Mouse (Mus musculus): ENCODE measurements at regions not wholly inside any gene's neighbourhood (a gene's known extent, or its start where the extent isn't known, plus 50 kb on each side); places are given as distances from the start of the nearest gene placed in this dataset.

GRCm38 (mm10) chr13:110569180-110569512 lies 174.3 kb downstream of the Plk2 start:
- ATAC-seq (ENCODE audit: low FRiP score), result no peak
- Histone ChIP-seq H3K4me1 (ENCODE audit: control insufficient read depth, insufficient read depth, low read length) (no peaks in the 10 kb centered on the region), H3K36me3 (ENCODE audit: control insufficient read depth, insufficient read depth, low read length) (no peaks in the 10 kb centered on the region), H3K27ac (ENCODE audit: low read depth, low read length) (no peak overlapping the region), H3K27me3 (ENCODE audit: control insufficient read depth, insufficient read depth, low read length) (no peaks in the 10 kb centered on the region), H3K9me3 (ENCODE audit: control insufficient read depth, low read length) (no peaks in the 10 kb centered on the region), H3K9ac (ENCODE audit: low read length) (no peak overlapping the region), H3K4me3 (ENCODE audit: low read depth, low read length) (no peak overlapping the region), H3K4me2 (no peak overlapping the region)
- DNase-seq (ENCODE audit: low spot score, missing footprints), result no peak
- 92% methylated on average over 2 of the region's 2 CpGs for WGBS

DNA sequence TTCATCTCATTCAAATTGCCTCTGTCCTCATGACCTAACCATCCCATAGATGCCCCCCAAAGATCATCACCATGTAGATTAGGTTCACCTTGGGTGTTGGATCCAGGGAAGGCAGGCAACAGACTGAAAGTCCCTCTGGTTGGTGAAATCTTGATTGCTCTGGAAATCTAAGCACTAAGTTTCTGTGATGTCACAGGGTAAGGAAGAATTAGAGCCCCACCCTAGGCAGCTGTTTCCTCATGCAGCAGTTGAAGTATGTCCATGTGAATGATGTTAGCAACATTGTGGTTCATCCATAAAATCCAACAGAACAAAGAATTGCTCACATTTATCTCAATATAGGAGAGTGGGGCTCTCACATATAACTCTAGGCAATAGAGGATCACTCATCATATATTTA lies 175.5 kb downstream of the Plk2 start:
- ATAC-seq (ENCODE audit: low FRiP score), result no peak
- H3K9ac ChIP-seq (ENCODE audit: low read length), result no peak overlapping the region
- no peaks in the 10 kb centered on the region for H3K9me3 ChIP-seq (ENCODE audit: control insufficient read depth, low read length)
- no peak overlapping the region for H3K4me3 ChIP-seq (ENCODE audit: low read depth, low read length)
- no peaks in the 10 kb centered on the region for H3K36me3 ChIP-seq (ENCODE audit: control insufficient read depth, insufficient read depth, low read length)
- H3K27ac ChIP-seq (ENCODE audit: low read depth, low read length), result no peak overlapping the region
- DNase-seq (ENCODE audit: low spot score, missing footprints), result peak; percentile 35
- no peak overlapping the region for H3K4me2 ChIP-seq
- H3K27me3 ChIP-seq (ENCODE audit: control insufficient read depth, insufficient read depth, low read length), result no peaks in the 10 kb centered on the region
- H3K4me1 ChIP-seq (ENCODE audit: control insufficient read depth, insufficient read depth, low read length), result peaks cover 8% of the 10 kb centered on the region

DNA sequence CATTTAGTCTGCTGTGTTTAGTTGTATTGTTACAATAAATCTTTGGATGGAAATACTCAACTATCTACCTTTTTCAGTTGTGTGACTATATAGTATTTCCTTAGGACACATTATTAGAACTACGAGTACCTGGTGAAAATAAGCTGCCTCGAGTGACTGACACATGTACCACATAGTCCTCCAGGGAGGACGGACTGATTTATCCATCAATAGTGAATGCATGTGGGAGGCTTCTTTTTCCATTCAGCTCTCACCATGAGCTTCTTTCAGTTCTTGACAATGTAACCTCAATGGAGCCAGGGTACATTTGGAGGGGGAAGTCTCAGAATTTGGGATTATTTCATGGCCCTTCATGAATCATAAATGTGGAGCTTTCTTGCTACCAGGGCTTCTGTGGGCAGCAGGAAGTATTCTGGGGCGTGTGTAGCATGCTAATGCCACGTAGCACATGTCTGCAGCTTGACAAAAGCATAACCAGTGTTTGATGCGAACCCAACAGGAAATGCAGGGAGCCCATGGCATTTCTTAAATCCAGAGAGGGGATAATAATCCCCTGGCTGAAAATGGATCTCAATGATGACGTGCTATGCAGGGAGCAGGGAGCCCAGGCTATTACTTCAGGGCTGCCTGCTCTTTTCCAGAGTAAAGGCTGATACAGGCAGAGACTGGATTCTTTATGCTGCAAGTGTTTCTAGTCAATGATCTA lies 178.7 kb downstream of the Plk2 start:
- Histone ChIP-seq H3K4me3 (ENCODE audit: low read depth, low read length) (no peak overlapping the region), H3K4me1 (ENCODE audit: control insufficient read depth, insufficient read depth, low read length) (peaks cover 8% of the 10 kb centered on the region), H3K4me2 (no peak overlapping the region), H3K27ac (ENCODE audit: low read depth, low read length) (no peak overlapping the region), H3K9me3 (ENCODE audit: control insufficient read depth, low read length) (no peaks in the 10 kb centered on the region), H3K9ac (ENCODE audit: low read length) (no peak overlapping the region), H3K36me3 (ENCODE audit: control insufficient read depth, insufficient read depth, low read length) (no peaks in the 10 kb centered on the region), H3K27me3 (ENCODE audit: control insufficient read depth, insufficient read depth, low read length) (no peaks in the 10 kb centered on the region)
- DNase-seq (ENCODE audit: low spot score, missing footprints), result no peak
- ATAC-seq (ENCODE audit: low FRiP score), result no peak; the same call in 1 of the 2 replicates
- 71% methylated on average over 7 of the region's 7 CpGs for WGBS

DNA sequence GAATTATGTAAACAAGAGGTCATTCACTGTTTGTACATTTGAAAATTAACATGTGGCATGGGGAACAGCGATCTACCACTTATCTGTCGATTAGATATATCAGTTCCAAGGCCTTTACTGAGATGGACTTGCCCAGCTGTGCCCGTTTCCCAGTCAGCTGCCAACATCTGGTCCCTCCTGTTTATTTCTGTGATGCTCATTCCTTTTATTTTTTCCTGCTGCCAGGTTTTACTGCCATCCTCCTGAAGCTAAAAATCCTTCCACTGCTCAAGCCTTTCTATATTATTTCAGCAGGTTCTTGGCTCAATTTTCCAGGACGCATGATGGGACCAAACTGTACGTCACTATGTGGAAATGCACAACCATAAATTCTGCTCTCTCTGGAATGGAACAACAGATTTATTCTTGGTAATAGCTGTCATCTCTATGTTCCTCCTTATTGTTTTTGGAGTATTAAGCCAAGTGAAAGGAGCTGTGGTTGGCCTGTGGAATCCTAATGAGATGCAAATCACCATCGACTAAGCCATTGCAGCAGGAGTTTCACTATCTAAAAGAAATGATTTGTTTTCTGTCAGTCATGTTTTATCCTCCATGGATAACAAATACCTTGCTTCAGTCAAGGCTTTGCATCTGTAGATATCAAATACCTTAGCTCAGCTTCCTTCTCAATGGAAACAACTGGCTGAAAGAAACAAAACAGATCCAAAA lies 180.1 kb downstream of the Plk2 start:
- H3K4me1 ChIP-seq (ENCODE audit: control insufficient read depth, insufficient read depth, low read length), result peaks cover 8% of the 10 kb centered on the region
- H3K27me3 ChIP-seq (ENCODE audit: control insufficient read depth, insufficient read depth, low read length), result no peaks in the 10 kb centered on the region
- DNase-seq (ENCODE audit: low spot score, missing footprints), result peak; percentile 86
- WGBS, result 75% methylated on average over 6 of the region's 6 CpGs
- ATAC-seq (ENCODE audit: low FRiP score), result peak; percentile 42; the same call in 1 of the 2 replicates
- H3K9ac ChIP-seq (ENCODE audit: low read length), result no peak overlapping the region
- no peak overlapping the region for H3K4me2 ChIP-seq
- H3K27ac ChIP-seq (ENCODE audit: low read depth, low read length), result no peak overlapping the region
- H3K9me3 ChIP-seq (ENCODE audit: control insufficient read depth, low read length), result no peaks in the 10 kb centered on the region
- H3K4me3 ChIP-seq (ENCODE audit: low read depth, low read length), result no peak overlapping the region
- no peaks in the 10 kb centered on the region for H3K36me3 ChIP-seq (ENCODE audit: control insufficient read depth, insufficient read depth, low read length)

GRCm38 (mm10) chr13:110578159-110578558 lies 183.3 kb downstream of the Plk2 start:
- H3K36me3 ChIP-seq (ENCODE audit: control insufficient read depth, insufficient read depth, low read length), result no peaks in the 10 kb centered on the region
- ATAC-seq (ENCODE audit: low FRiP score), result no peak
- no peak overlapping the region for H3K27ac ChIP-seq (ENCODE audit: low read depth, low read length)
- no peak overlapping the region for H3K9ac ChIP-seq (ENCODE audit: low read length)
- no peaks in the 10 kb centered on the region for H3K27me3 ChIP-seq (ENCODE audit: control insufficient read depth, insufficient read depth, low read length)
- no peaks in the 10 kb centered on the region for H3K9me3 ChIP-seq (ENCODE audit: control insufficient read depth, low read length)
- no peak for DNase-seq (ENCODE audit: low spot score, missing footprints)
- H3K4me1 ChIP-seq (ENCODE audit: control insufficient read depth, insufficient read depth, low read length), result peaks cover 8% of the 10 kb centered on the region
- H3K4me3 ChIP-seq (ENCODE audit: low read depth, low read length), result no peak overlapping the region
- H3K4me2 ChIP-seq, result no peak overlapping the region
- WGBS, result 78% methylated on average over 7 of the region's 7 CpGs

- no peak overlapping the region for H3K27ac ChIP-seq (ENCODE audit: low read depth, low read length)
- H3K4me3 ChIP-seq (ENCODE audit: low read depth, low read length), result no peak overlapping the region
- 88% methylated on average over 4 of the region's 4 CpGs for WGBS
- no peaks in the 10 kb centered on the region for H3K27me3 ChIP-seq (ENCODE audit: control insufficient read depth, insufficient read depth, low read length)
- H3K4me1 ChIP-seq (ENCODE audit: control insufficient read depth, insufficient read depth, low read length), result peaks cover 3% of the 10 kb centered on the region
- ATAC-seq (ENCODE audit: low FRiP score), result no peak
- DNase-seq (ENCODE audit: low spot score, missing footprints), result no peak
- no peaks in the 10 kb centered on the region for H3K36me3 ChIP-seq (ENCODE audit: control insufficient read depth, insufficient read depth, low read length)
- H3K4me2 ChIP-seq, result no peak overlapping the region
- no peak overlapping the region for H3K9ac ChIP-seq (ENCODE audit: low read length)
- H3K9me3 ChIP-seq (ENCODE audit: control insufficient read depth, low read length), result no peaks in the 10 kb centered on the region
Measured at GRCm38 (mm10) chr13:110580166-110580565, 185.3 kb downstream of the Plk2 start.

DNA sequence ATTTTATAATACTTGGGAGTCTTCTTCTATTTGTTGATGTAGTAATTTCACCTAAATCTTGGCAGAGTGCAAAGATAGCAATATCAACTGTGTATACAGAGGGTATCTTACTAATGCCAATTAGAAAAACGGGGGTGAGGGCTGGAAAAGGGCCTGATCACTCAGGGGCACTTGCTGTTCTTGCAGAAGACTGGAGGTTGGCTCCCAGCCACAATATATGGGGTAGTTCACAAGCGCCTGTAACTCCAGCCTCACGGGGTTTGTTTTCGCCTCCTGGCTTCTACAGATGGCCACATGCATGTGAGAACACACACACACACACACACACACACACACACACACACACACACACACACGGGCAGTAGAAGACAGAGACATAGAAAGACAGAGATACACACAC lies 185.7 kb downstream of the Plk2 start:
- Histone ChIP-seq H3K4me2 (no peak overlapping the region), H3K27me3 (ENCODE audit: control insufficient read depth, insufficient read depth, low read length) (no peaks in the 10 kb centered on the region), H3K4me1 (ENCODE audit: control insufficient read depth, insufficient read depth, low read length) (no peaks in the 10 kb centered on the region), H3K9me3 (ENCODE audit: control insufficient read depth, low read length) (no peaks in the 10 kb centered on the region), H3K27ac (ENCODE audit: low read depth, low read length) (no peak overlapping the region), H3K36me3 (ENCODE audit: control insufficient read depth, insufficient read depth, low read length) (no peaks in the 10 kb centered on the region), H3K4me3 (ENCODE audit: low read depth, low read length) (no peak overlapping the region), H3K9ac (ENCODE audit: low read length) (no peak overlapping the region)
- WGBS, result 86% methylated on average over 5 of the region's 5 CpGs
- DNase-seq (ENCODE audit: low spot score, missing footprints) (no peak), ATAC-seq (ENCODE audit: low FRiP score) (no peak)

DNA sequence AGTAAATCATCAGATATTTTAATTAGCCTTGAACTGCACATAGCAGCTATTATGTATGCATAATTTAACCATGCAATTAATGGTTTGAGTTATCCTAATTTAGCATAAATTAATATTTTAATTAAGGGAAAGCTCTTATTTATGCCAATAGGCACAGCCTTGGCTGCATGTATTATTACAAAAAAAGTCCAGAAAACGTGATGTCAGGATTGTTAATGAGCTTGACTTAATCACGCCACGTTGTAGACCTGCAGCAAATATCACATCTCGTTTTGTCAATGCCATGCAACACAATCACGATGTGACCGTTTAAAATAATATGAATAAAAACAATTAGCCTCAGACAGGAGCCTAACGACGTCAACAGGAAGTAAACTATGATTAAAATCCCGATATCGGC lies 189.9 kb downstream of the Plk2 start:
- Histone ChIP-seq H3K4me2 (no peak overlapping the region), H3K27ac (ENCODE audit: low read depth, low read length) (no peak overlapping the region), H3K9me3 (ENCODE audit: control insufficient read depth, low read length) (no peaks in the 10 kb centered on the region), H3K36me3 (ENCODE audit: control insufficient read depth, insufficient read depth, low read length) (no peaks in the 10 kb centered on the region), H3K4me1 (ENCODE audit: control insufficient read depth, insufficient read depth, low read length) (no peaks in the 10 kb centered on the region), H3K27me3 (ENCODE audit: control insufficient read depth, insufficient read depth, low read length) (no peaks in the 10 kb centered on the region), H3K9ac (ENCODE audit: low read length) (no peak overlapping the region), H3K4me3 (ENCODE audit: low read depth, low read length) (no peak overlapping the region)
- DNase-seq (ENCODE audit: low spot score, missing footprints) (no peak), ATAC-seq (ENCODE audit: low FRiP score) (no peak)
- WGBS, result 93% methylated on average over 10 of the region's 10 CpGs

GRCm38 (mm10) chr13:110594630-110595029 lies 199.8 kb downstream of the Plk2 start:
- ATAC-seq (ENCODE audit: low FRiP score), result no peak
- H3K9me3 ChIP-seq (ENCODE audit: control insufficient read depth, low read length), result no peaks in the 10 kb centered on the region
- WGBS, result 92% methylated on average over 3 of the region's 3 CpGs
- no peaks in the 10 kb centered on the region for H3K4me1 ChIP-seq (ENCODE audit: control insufficient read depth, insufficient read depth, low read length)
- no peak for DNase-seq (ENCODE audit: low spot score, missing footprints)
- H3K27ac ChIP-seq (ENCODE audit: low read depth, low read length), result no peak overlapping the region
- no peaks in the 10 kb centered on the region for H3K36me3 ChIP-seq (ENCODE audit: control insufficient read depth, insufficient read depth, low read length)
- H3K4me3 ChIP-seq (ENCODE audit: low read depth, low read length), result no peak overlapping the region
- no peak overlapping the region for H3K4me2 ChIP-seq
- H3K27me3 ChIP-seq (ENCODE audit: control insufficient read depth, insufficient read depth, low read length), result no peaks in the 10 kb centered on the region
- no peak overlapping the region for H3K9ac ChIP-seq (ENCODE audit: low read length)

Data from midbrain, embryonic 11.5 days (tissue).